Mouse (Mus musculus): Measurements from ENCODE around the gene Adam19. TPM values are rescaled to one million over a fixed set of nuclear protein-coding genes. Genes with fewer than 3 reads are reported as not detected.

Adam19 gene
- polyA plus RNA-seq, 1 experiment from 2014 or later = 9.4 TPM

DNA sequence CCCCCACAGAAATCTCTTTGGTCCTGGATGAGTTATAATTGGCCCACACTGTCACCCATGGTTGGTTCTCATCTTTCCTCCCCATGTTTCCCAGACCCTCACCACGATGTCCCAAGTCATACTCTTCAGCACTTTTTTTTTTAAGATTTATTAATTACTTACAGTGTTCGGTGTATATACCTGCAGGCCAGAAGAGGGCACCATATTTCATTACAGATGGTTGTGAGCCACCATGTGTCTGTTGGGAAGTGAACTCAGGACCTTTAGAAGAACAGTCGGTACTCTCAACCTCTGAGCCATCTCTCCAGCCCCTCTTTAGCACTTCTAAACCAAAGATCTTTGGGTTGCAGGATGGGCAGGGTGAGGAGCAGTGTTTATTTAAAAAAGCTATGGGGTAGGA is 24.3 kb upstream of the Adam19 start:
- 61% methylated on average over 3 of the region's 3 CpGs for WGBS
- no peak overlapping the region for H3K9ac ChIP-seq (ENCODE audit: low read depth, low read length)
- ATAC-seq = no peak

GRCm38 (mm10) chr11:46032956-46033355 is 22.8 kb upstream of the Adam19 start:
- Histone ChIP-seq H3K4me2 (ENCODE audit: low read length) (no peak overlapping the region), H3K27ac (ENCODE audit: low read depth, low read length) (no peak overlapping the region), H3K27me3 (replicated peaks; ENCODE audit: control insufficient read depth, insufficient read depth, low read length) (no peaks in the 10 kb centered on the region), H3K4me3 (ENCODE audit: low read length) (no peak overlapping the region), H3K9me3 (ENCODE audit: control insufficient read depth, low read length) (no peaks in the 10 kb centered on the region), H3K36me3 (ENCODE audit: control insufficient read depth, insufficient read depth, low read length) (no peaks in the 10 kb centered on the region), H3K4me1 (ENCODE audit: control insufficient read depth, insufficient read depth, low read depth, low read length) (no peaks in the 10 kb centered on the region; the same call in 1 of the 2 replicates), H3K9ac (ENCODE audit: low read depth, low read length) (no peak overlapping the region)
- 91% methylated on average over 7 of the region's 7 CpGs for WGBS
- ATAC-seq = no peak

More for the DNA sequence above, 24.3 kb upstream of the Adam19 start:
- Histone ChIP-seq H3K36me3 (ENCODE audit: control insufficient read depth, insufficient read depth, low read length) (no peaks in the 10 kb centered on the region), H3K4me1 (ENCODE audit: control insufficient read depth, insufficient read depth, low read depth, low read length) (no peaks in the 10 kb centered on the region; the same call in 1 of the 2 replicates), H3K27ac (ENCODE audit: low read depth, low read length) (no peak overlapping the region), H3K4me2 (ENCODE audit: low read length) (no peak overlapping the region), H3K9me3 (ENCODE audit: control insufficient read depth, low read length) (no peaks in the 10 kb centered on the region), H3K27me3 (replicated peaks; ENCODE audit: control insufficient read depth, insufficient read depth, low read length) (no peaks in the 10 kb centered on the region), H3K4me3 (ENCODE audit: low read length) (no peak overlapping the region)

DNA sequence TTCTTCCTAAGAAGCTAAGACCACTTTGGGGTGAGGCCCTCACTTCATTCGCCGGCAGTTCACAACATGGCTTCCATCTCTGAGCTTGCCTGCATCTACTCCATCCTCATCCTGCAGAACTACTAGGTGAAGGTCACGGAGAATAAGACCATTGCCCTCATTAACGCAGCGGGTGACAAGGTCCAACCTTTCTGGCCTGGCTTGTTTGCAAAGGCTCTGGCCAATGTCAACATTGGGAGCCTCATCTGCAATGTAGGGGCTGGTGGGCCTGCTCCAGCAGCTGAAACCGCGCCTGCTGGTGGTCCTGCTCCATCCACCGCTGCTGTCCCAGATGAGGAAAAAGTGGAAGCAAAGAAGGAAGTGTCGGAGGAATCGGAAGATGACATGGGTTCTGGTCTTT is 19.4 kb upstream of the Adam19 start:
- no peak for ATAC-seq
- Histone ChIP-seq H3K27ac (ENCODE audit: low read depth, low read length) (no peak overlapping the region), H3K27me3 (replicated peaks; ENCODE audit: control insufficient read depth, insufficient read depth, low read length) (no peaks in the 10 kb centered on the region), H3K9ac (ENCODE audit: low read depth, low read length) (no peak overlapping the region), H3K36me3 (ENCODE audit: control insufficient read depth, insufficient read depth, low read length) (no peaks in the 10 kb centered on the region), H3K9me3 (ENCODE audit: control insufficient read depth, low read length) (no peaks in the 10 kb centered on the region), H3K4me3 (ENCODE audit: low read length) (no peak overlapping the region), H3K4me2 (ENCODE audit: low read length) (no peak overlapping the region), H3K4me1 (ENCODE audit: control insufficient read depth, insufficient read depth, low read depth, low read length) (no peaks in the 10 kb centered on the region)
- 96% methylated on average over 10 of the region's 10 CpGs for WGBS

GRCm38 (mm10) chr11:46038901-46039300 is 16.9 kb upstream of the Adam19 start:
- ATAC-seq = no peak
- Histone ChIP-seq H3K9me3 (ENCODE audit: control insufficient read depth, low read length) (no peaks in the 10 kb centered on the region), H3K4me2 (ENCODE audit: low read length) (0 out of 2 replicates have a peak overlapping the region, but pooled peaks have one; percentile 9), H3K27ac (ENCODE audit: low read depth, low read length) (no peak overlapping the region), H3K4me1 (ENCODE audit: control insufficient read depth, insufficient read depth, low read depth, low read length) (no peaks in the 10 kb centered on the region), H3K4me3 (ENCODE audit: low read length) (no peak overlapping the region), H3K36me3 (ENCODE audit: control insufficient read depth, insufficient read depth, low read length) (no peaks in the 10 kb centered on the region), H3K9ac (ENCODE audit: low read depth, low read length) (no peak overlapping the region), H3K27me3 (replicated peaks; ENCODE audit: control insufficient read depth, insufficient read depth, low read length) (no peaks in the 10 kb centered on the region)
- 85% methylated on average over 15 of the region's 15 CpGs for WGBS

GRCm38 (mm10) chr11:46039335-46039734 is 16.5 kb upstream of the Adam19 start:
- Histone ChIP-seq H3K36me3 (ENCODE audit: control insufficient read depth, insufficient read depth, low read length) (no peaks in the 10 kb centered on the region), H3K27ac (ENCODE audit: low read depth, low read length) (no peak overlapping the region), H3K4me1 (ENCODE audit: control insufficient read depth, insufficient read depth, low read depth, low read length) (no peaks in the 10 kb centered on the region), H3K27me3 (replicated peaks; ENCODE audit: control insufficient read depth, insufficient read depth, low read length) (no peaks in the 10 kb centered on the region), H3K9me3 (ENCODE audit: control insufficient read depth, low read length) (no peaks in the 10 kb centered on the region), H3K9ac (ENCODE audit: low read depth, low read length) (no peak overlapping the region), H3K4me2 (ENCODE audit: low read length) (0 out of 2 replicates have a peak overlapping the region, but pooled peaks have one; percentile 9), H3K4me3 (ENCODE audit: low read length) (no peak overlapping the region)
- WGBS = 78% methylated on average over 11 of the region's 11 CpGs
- ATAC-seq = no peak

DNA sequence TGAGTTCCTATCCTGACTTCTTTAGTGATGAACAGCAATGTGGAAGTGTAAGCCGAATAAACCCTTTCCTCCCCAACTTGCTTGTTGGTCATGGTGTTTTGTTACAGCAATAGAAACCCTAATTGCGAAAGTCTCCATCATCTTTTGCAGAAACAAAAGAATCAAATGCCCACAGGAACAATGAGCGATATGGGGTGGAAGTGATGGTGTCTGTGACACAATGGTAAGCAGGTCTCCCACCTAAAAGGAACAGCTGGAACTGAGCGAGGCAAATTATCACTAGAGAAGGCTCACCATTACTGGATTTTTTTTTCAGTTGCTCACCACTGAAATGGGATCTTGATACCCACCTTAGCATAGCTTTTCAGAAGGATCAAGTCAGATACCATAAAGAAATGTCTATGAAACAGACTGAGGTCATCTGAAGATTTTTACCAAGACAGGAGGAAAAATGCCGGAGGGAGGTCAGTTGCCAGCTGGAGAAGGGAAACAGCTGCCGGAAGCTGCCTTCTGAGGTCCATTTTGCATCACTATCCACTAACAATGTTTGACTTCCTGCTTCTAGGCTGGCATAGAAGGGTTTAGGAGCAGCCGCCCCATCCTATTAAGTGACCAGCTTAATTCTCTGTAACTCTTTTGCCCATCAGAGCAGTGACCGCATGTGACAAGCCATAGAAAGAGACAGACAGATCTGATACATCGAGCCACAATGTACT is 14.8 kb upstream of the Adam19 start:
- no peak for ATAC-seq

DNA sequence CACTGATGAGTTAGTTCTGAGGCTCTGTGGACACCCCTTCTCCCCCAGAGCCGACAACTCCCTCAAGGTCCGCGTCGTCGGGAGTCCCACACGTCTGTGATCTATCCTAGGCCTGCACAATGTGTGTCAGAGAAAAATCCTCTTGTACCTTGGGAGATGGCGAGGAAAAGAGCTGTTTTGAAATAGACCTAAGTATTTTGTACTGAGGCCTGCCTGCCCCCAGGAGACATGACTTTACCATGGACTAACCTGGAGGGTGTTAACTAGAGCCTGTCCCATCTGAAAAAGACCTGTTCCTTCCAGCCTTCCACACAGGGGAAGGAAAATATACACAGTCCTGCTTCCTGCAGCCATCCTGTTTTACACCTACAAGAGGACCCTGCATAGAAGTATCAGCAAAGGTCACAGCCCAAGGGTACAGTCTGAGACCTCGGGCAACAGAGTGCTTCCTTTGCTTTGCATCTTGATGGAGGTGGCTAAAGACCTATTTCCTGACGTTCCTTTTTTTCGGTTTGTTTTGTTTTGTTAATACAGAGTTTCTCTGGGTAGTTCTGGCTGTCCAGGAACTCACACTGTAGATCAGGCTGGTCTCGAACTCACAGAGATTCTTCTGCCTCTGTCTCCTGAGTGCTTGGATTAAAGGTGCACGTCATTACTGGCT is 14.1 kb upstream of the Adam19 start:
- H3K4me3 ChIP-seq (ENCODE audit: low read length) = no peak overlapping the region
- H3K9ac ChIP-seq (ENCODE audit: low read depth, low read length) = no peak overlapping the region
- H3K4me1 ChIP-seq (ENCODE audit: control insufficient read depth, insufficient read depth, low read depth, low read length) = no peaks in the 10 kb centered on the region
- H3K27me3 ChIP-seq (replicated peaks; ENCODE audit: control insufficient read depth, insufficient read depth, low read length) = no peaks in the 10 kb centered on the region
- H3K4me2 ChIP-seq (ENCODE audit: low read length) = no peak overlapping the region
- H3K9me3 ChIP-seq (ENCODE audit: control insufficient read depth, low read length) = no peaks in the 10 kb centered on the region
- H3K27ac ChIP-seq (ENCODE audit: low read depth, low read length) = no peak overlapping the region
- ATAC-seq = no peak
- WGBS = 85% methylated on average over 12 of the region's 12 CpGs
- no peaks in the 10 kb centered on the region for H3K36me3 ChIP-seq (ENCODE audit: control insufficient read depth, insufficient read depth, low read length)

More for the DNA sequence above, 14.8 kb upstream of the Adam19 start:
- no peaks in the 10 kb centered on the region for H3K36me3 ChIP-seq (ENCODE audit: control insufficient read depth, insufficient read depth, low read length)
- H3K4me3 ChIP-seq (ENCODE audit: low read length) = no peak overlapping the region
- H3K27ac ChIP-seq (ENCODE audit: low read depth, low read length) = no peak overlapping the region
- WGBS = 88% methylated on average over 9 of the region's 9 CpGs
- H3K4me2 ChIP-seq (ENCODE audit: low read length) = no peak overlapping the region
- no peak overlapping the region for H3K9ac ChIP-seq (ENCODE audit: low read depth, low read length)
- H3K27me3 ChIP-seq (replicated peaks; ENCODE audit: control insufficient read depth, insufficient read depth, low read length) = no peaks in the 10 kb centered on the region
- H3K9me3 ChIP-seq (ENCODE audit: control insufficient read depth, low read length) = no peaks in the 10 kb centered on the region
- H3K4me1 ChIP-seq (ENCODE audit: control insufficient read depth, insufficient read depth, low read depth, low read length) = no peaks in the 10 kb centered on the region

DNA sequence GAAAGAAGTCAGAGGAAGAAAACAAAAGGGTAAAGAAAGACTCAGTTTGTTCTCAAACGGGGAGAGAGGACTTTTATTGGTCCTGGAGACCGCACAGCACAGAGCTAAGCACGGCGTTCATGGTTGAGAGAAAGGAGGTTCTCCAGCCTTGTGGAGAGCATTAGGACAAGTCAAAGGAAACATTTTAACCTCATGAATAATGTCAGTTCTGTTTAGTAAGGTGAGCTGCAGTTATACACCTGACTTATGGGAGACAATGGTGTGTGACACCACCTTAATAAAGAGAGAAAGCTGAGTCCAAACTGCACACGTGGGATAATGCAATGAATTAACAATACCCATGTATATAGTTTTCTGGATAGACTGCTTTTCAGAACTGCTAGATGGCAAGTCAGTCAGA is 11.0 kb upstream of the Adam19 start:
- Histone ChIP-seq H3K27me3 (replicated peaks; ENCODE audit: control insufficient read depth, insufficient read depth, low read length) (no peaks in the 10 kb centered on the region), H3K9ac (ENCODE audit: low read depth, low read length) (no peak overlapping the region), H3K4me2 (ENCODE audit: low read length) (no peak overlapping the region), H3K27ac (ENCODE audit: low read depth, low read length) (no peak overlapping the region), H3K9me3 (ENCODE audit: control insufficient read depth, low read length) (no peaks in the 10 kb centered on the region), H3K36me3 (ENCODE audit: control insufficient read depth, insufficient read depth, low read length) (no peaks in the 10 kb centered on the region), H3K4me1 (ENCODE audit: control insufficient read depth, insufficient read depth, low read depth, low read length) (no peaks in the 10 kb centered on the region), H3K4me3 (ENCODE audit: low read length) (no peak overlapping the region)
- WGBS = 93% methylated on average over 5 of the region's 5 CpGs
- ATAC-seq = no peak

GRCm38 (mm10) chr11:46047264-46047663 is 8.5 kb upstream of the Adam19 start:
- Histone ChIP-seq H3K9me3 (ENCODE audit: control insufficient read depth, low read length) (no peaks in the 10 kb centered on the region), H3K4me2 (ENCODE audit: low read length) (no peak overlapping the region), H3K9ac (ENCODE audit: low read depth, low read length) (no peak overlapping the region), H3K4me3 (ENCODE audit: low read length) (no peak overlapping the region), H3K27ac (ENCODE audit: low read depth, low read length) (no peak overlapping the region), H3K36me3 (ENCODE audit: control insufficient read depth, insufficient read depth, low read length) (no peaks in the 10 kb centered on the region), H3K27me3 (replicated peaks; ENCODE audit: control insufficient read depth, insufficient read depth, low read length) (no peaks in the 10 kb centered on the region), H3K4me1 (ENCODE audit: control insufficient read depth, insufficient read depth, low read depth, low read length) (no peaks in the 10 kb centered on the region)
- 88% methylated on average over 3 of the region's 3 CpGs for WGBS
- ATAC-seq = no peak

Data from hindbrain, embryonic 16.5 days (tissue).